Mouse (Mus musculus): ENCODE data around the gene Akna.

DNA sequence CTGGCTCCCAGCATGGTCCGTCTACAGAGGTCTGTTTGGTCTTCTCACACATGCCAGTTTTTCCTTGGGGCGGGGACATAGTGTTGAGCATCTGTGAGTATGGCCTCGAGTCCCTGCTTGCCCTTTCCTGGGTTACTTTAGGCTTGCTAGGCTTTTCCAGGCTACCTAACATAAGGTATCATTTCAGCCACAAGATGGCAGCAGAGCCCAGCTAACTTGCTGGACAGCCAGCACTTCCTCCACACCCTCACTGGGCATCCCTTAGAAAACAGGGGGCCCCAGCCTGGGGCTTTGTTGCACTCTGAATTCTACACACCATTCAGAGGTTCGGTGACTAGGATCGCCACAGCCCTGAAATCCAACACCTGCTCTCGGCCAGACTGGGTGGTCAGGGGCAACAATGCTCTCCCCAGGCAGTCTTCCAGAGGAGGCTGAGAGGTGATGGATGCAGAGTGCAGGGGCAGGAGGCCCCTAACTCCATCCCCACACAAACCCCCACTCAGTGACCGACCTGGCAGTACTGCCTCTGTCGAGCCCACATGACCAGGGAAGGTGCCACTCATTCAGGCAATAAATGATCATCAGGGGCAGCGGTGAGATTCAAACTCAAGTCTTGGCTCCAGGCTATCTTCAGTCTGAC, 14.3 kb upstream of the Akna start:
- TF ChIP-seq POLR2A (IDR thresholded peaks at IDR 0.05; ENCODE audit: extremely low read depth, insufficient read depth, low read length): no peak
- TF ChIP-seq CTCF (IDR thresholded peaks at IDR 0.05; ENCODE audit: low read depth, low read length): peak; percentile 84
